Mouse (Mus musculus) kidney, embryonic 16.5 days (tissue): ENCODE measurements at regions not wholly inside any gene's neighbourhood (a gene's known extent, or its start where the extent isn't known, plus 50 kb on each side); places are given as distances from the start of the nearest gene placed in this dataset.
A peak's percentile ranks its signal among the peaks of the same experiment; 100 is the strongest.

Source experiments
- ATAC-seq: fragments of 200-750 bp; cut with Nextera tagmentation; 2 replicates; pipeline ENCODE4 v1.8.0; 2017; ENCODE audit warnings: moderate TSS enrichment; ENCODE audit not compliant: low FRiP score, low TSS enrichment
- H3K27ac ChIP-seq: fragments of 300-500 bp; sonication (generic); 2 replicates; pipeline ENCODE4 v1.5.1; 2014; ENCODE audit warnings: low read length
- H3K27me3 ChIP-seq: fragments of 300-500 bp; sonication (generic); 2 replicates; pipeline ENCODE4 v1.6.1; 2014; ENCODE audit warnings: low read length, control low read depth, mixed read lengths; ENCODE audit not compliant: insufficient read depth
- H3K36me3 ChIP-seq: fragments of 300-500 bp; sonication (generic); 2 replicates; pipeline ENCODE4 v1.6.1; 2014; ENCODE audit warnings: low read length, control low read depth, mixed read lengths; ENCODE audit not compliant: insufficient read depth
- H3K4me1 ChIP-seq: fragments of 300-500 bp; sonication (generic); 2 replicates; pipeline ENCODE4 v1.6.1; 2014; ENCODE audit warnings: low read length, control low read depth, mixed read lengths; ENCODE audit not compliant: insufficient read depth
- H3K4me2 ChIP-seq: fragments of 300-500 bp; sonication (generic); replicated peaks from 2 replicates; pipeline ENCODE4 v1.6.1; 2014; ENCODE audit warnings: low read depth, low read length
- H3K4me3 ChIP-seq: fragments of 300-500 bp; sonication (generic); 2 replicates; pipeline ENCODE4 v1.5.1; 2014; ENCODE audit warnings: mild to moderate bottlenecking, low read length
- H3K9ac ChIP-seq: fragments of 300-500 bp; sonication (generic); replicated peaks from 2 replicates; pipeline ENCODE4 v1.6.1; 2014; ENCODE audit warnings: low read length
- H3K9me3 ChIP-seq: fragments of 300-500 bp; sonication (generic); 2 replicates; pipeline ENCODE4 v1.6.1; 2016; ENCODE audit warnings: low read length, control low read depth
- WGBS: fragments of 180-500 bp; shearing (Covaris S2); extraction: QIAGEN DNeasy Blood & Tissue Kit; methylation state at CpG from one replicate; pipeline ENCODE4 v1.1.7; 2014; 5-methylcytosine and 5-hydroxymethylcytosine counted together

DNA sequence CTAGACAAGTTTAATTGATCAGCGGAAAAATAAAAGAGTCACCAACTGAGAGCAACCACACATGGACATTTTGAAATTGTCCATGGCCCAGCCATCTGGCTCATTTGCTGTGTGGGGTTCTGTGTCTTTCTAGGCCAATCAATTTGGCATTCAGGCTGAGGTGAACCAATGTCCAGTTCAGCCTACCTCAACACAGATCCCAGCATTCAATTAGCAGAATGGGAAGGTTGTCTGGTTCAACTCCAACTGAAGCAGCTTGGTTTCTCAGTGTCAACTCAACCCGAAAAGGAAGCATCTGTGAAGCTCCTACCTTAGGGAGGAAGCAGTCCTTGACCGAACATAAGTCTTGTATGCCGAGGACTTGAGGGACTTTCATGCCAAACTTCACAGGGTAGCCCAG lies 1067.0 kb downstream of the Ttll7 start:
- Histone ChIP-seq H3K36me3 (no peaks in the 10 kb centered on the region), H3K9ac (no peak overlapping the region), H3K27ac (no peak overlapping the region), H3K4me2 (no peak overlapping the region), H3K4me3 (no peak overlapping the region), H3K27me3 (no peaks in the 10 kb centered on the region), H3K9me3 (no peaks in the 10 kb centered on the region), H3K4me1 (no peaks in the 10 kb centered on the region)
- ATAC-seq: no peak
- 93% methylated on average over 4 of the region's 4 CpGs for WGBS

DNA sequence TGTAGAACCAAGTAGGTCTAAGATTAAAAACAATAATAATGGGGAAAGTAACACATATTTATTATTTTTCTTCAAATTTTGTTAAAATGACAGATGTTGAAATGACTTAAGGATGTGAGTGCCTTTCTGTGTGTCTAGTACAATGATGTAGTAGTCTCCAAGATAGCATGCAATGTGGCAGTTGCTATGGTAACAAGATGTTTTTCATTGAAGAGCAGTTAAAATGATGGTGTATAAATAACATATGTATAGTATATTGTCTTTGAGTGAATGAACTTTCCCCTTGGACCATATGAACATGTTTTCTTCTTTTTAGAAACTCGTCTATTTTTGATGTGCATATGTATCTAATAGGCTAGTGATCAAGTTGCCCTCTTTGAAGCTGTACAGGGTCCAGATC lies 1044.6 kb downstream of the Ttll7 start:
- no peaks in the 10 kb centered on the region for H3K27me3 ChIP-seq
- no peaks in the 10 kb centered on the region for H3K4me1 ChIP-seq
- no peaks in the 10 kb centered on the region for H3K36me3 ChIP-seq
- H3K9ac ChIP-seq: no peak overlapping the region
- 53% methylated on average over 1 of the region's 1 CpGs for WGBS
- no peak overlapping the region for H3K4me2 ChIP-seq
- no peaks in the 10 kb centered on the region for H3K9me3 ChIP-seq
- no peak overlapping the region for H3K27ac ChIP-seq
- no peak for ATAC-seq
- H3K4me3 ChIP-seq: no peak overlapping the region

DNA sequence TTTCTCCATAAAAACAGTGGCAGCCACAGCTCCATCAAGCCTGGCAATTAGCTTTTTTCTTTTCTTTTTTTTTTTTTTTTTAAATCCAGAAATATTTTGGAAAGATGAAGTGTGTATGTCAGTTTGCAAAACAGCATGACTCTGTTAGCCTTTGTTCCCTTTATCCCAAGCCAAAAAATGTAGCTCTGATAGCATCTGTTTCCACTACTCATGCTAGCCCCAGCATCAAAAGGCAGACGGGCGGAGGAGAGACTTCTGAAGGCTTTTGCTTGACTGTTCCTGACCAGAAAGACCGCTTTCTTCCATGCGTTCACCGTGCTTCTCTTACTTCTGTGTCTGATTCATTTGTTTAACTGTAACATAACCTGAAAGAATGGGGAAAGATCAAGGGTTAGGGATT lies 1039.5 kb downstream of the Ttll7 start:
- Histone ChIP-seq H3K4me2 (no peak overlapping the region), H3K9me3 (no peaks in the 10 kb centered on the region), H3K9ac (no peak overlapping the region), H3K4me1 (no peaks in the 10 kb centered on the region), H3K36me3 (no peaks in the 10 kb centered on the region), H3K27ac (no peak overlapping the region), H3K27me3 (no peaks in the 10 kb centered on the region), H3K4me3 (no peak overlapping the region)
- no peak for ATAC-seq
- WGBS: 55% methylated on average over 5 of the region's 5 CpGs

DNA sequence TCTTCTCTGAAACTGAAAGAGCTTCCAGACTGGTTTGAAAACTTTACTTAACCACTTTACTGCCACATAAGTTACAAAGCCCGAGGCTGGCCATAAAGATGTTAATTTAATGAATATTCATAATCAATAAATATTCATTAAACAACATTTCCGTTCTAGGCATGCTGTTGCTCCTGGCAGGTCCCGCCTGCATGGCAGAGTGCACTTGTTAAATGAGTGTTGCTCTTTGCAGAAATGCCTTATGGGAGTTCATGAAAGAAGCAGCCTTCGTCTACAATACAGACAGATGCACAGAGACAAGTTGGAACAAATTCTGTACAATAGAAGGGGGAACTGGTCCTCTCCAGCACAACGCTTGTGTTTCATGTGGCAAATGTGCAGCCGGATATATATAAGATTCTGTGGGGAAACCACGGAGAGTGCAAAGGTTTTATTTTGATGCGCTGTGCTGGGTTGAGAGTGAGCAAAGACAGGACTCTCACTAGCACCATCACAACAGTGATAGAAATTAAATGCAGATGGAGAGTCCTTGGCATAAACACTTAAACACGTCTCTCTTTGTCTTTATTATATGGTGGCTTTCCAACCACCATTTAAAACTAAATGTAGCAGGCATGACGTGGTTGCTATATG lies 1034.2 kb downstream of the Ttll7 start:
- 84% methylated on average over 10 of the region's 10 CpGs for WGBS
- Histone ChIP-seq H3K27ac (no peak overlapping the region), H3K36me3 (no peaks in the 10 kb centered on the region), H3K4me1 (no peaks in the 10 kb centered on the region), H3K9ac (no peak overlapping the region), H3K27me3 (no peaks in the 10 kb centered on the region), H3K4me2 (no peak overlapping the region), H3K4me3 (no peak overlapping the region), H3K9me3 (no peaks in the 10 kb centered on the region)
- no peak for ATAC-seq

- no peaks in the 10 kb centered on the region for H3K4me1 ChIP-seq
- no peaks in the 10 kb centered on the region for H3K27me3 ChIP-seq
- ATAC-seq: peak; percentile 42; the same call in 1 of the 2 replicates
- no peaks in the 10 kb centered on the region for H3K9me3 ChIP-seq
- no peak overlapping the region for H3K4me3 ChIP-seq
- 69% methylated on average over 10 of the region's 10 CpGs for WGBS
- H3K4me2 ChIP-seq: no peak overlapping the region
- H3K9ac ChIP-seq: no peak overlapping the region
- no peaks in the 10 kb centered on the region for H3K36me3 ChIP-seq
- no peak overlapping the region for H3K27ac ChIP-seq
Observed at GRCm38 (mm10) chr3:147882936-147883645, 1030.9 kb downstream of the Ttll7 start.

GRCm38 (mm10) chr3:147878690-147879089 lies 1026.5 kb downstream of the Ttll7 start:
- no peak overlapping the region for H3K27ac ChIP-seq
- no peaks in the 10 kb centered on the region for H3K9me3 ChIP-seq
- no peaks in the 10 kb centered on the region for H3K36me3 ChIP-seq
- no peaks in the 10 kb centered on the region for H3K4me1 ChIP-seq
- no peak overlapping the region for H3K4me2 ChIP-seq
- H3K4me3 ChIP-seq: no peak overlapping the region
- H3K27me3 ChIP-seq: no peaks in the 10 kb centered on the region
- ATAC-seq: no peak
- WGBS: 55% methylated on average over 3 of the region's 3 CpGs
- no peak overlapping the region for H3K9ac ChIP-seq

DNA sequence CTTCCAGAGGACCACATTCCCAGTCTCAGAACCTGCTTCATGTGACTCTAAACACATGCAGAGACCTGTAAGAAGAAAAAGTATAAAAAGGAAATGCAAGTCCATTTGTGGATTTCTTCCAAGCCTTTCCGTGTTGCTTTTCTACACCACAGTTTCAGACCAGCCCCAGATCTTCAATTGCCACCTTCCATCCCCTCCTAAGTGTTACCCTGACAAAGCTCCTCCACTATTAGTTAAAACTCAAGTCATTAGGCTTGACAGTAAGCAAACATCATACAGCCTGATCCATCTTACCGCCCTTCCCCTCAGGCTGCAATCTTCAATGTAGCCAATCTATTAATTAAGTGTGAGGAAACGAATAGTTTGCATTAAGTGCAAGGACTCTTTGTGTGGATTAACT lies 1016.1 kb downstream of the Ttll7 start:
- ATAC-seq: no peak
- H3K4me2 ChIP-seq: no peak overlapping the region
- H3K9me3 ChIP-seq: no peaks in the 10 kb centered on the region
- WGBS: 73% methylated on average over 3 of the region's 3 CpGs
- no peak overlapping the region for H3K9ac ChIP-seq
- H3K27ac ChIP-seq: no peak overlapping the region
- no peaks in the 10 kb centered on the region for H3K27me3 ChIP-seq
- no peaks in the 10 kb centered on the region for H3K36me3 ChIP-seq
- H3K4me1 ChIP-seq: no peaks in the 10 kb centered on the region
- no peak overlapping the region for H3K4me3 ChIP-seq

DNA sequence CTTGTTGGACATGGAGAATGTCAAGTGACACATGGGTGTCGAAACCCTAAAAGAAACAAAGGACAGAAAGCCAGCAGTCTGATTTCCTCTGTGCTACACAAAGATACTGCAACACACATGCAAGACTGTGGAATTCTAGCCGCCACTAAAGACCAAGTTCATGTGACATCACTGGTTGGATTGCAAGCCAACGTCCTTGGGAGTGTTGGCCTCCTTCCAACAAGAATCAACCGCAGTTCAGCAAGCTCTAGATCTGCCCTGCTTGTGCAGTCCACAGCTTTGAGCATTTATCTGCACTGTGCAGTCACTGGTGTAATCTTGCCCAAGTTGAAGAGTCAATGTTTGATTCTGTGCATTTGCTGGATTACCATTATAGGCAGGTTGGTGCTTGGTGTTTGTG lies 1001.2 kb downstream of the Ttll7 start:
- H3K9me3 ChIP-seq: no peaks in the 10 kb centered on the region
- H3K4me1 ChIP-seq: no peaks in the 10 kb centered on the region
- no peak overlapping the region for H3K4me3 ChIP-seq
- no peaks in the 10 kb centered on the region for H3K36me3 ChIP-seq
- no peak overlapping the region for H3K9ac ChIP-seq
- H3K27ac ChIP-seq: no peak overlapping the region
- no peaks in the 10 kb centered on the region for H3K27me3 ChIP-seq
- H3K4me2 ChIP-seq: no peak overlapping the region
- 68% methylated on average over 4 of the region's 4 CpGs for WGBS
- no peak for ATAC-seq

GRCm38 (mm10) chr3:147852830-147853229 lies 1000.7 kb downstream of the Ttll7 start:
- Histone ChIP-seq H3K9ac (no peak overlapping the region), H3K9me3 (no peaks in the 10 kb centered on the region), H3K4me1 (no peaks in the 10 kb centered on the region), H3K4me3 (no peak overlapping the region), H3K4me2 (no peak overlapping the region), H3K27ac (no peak overlapping the region), H3K36me3 (no peaks in the 10 kb centered on the region), H3K27me3 (no peaks in the 10 kb centered on the region)
- WGBS: 76% methylated on average over 2 of the region's 2 CpGs
- ATAC-seq: no peak

DNA sequence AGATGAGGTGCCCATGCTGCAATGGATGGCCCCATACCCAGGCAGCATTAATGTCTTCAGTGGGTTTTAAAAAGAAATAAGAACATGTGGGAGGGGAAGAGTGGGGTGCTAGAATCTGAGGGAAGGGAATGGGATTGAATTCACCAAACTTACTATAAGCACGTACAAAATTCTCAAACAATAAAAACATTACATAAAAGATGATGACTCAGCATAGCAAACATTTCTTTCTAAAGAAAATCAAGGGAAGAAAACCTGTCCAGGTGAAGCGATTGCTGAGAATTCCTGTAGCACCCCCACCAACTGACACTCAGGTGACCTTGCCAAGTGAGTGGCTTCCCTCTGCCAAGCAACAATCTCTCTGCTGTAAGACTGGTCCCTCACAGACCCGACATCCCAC lies 989.2 kb downstream of the Ttll7 start:
- Histone ChIP-seq H3K27ac (no peak overlapping the region), H3K9me3 (no peaks in the 10 kb centered on the region), H3K4me2 (no peak overlapping the region), H3K9ac (no peak overlapping the region), H3K4me3 (no peak overlapping the region), H3K36me3 (no peaks in the 10 kb centered on the region), H3K27me3 (no peaks in the 10 kb centered on the region), H3K4me1 (no peaks in the 10 kb centered on the region)
- no peak for ATAC-seq
- 70% methylated on average over 3 of the region's 3 CpGs for WGBS
